Mouse (Mus musculus): ENCODE data around the gene Tmeff1. TPM values are rescaled to one million over a fixed set of nuclear protein-coding genes. Genes with fewer than 3 reads are reported as not detected.

Gene Tmeff1
- polyA plus RNA-seq, 1 experiment from 2014 or later: 53.5 TPM

- peaks cover 49% of the 10 kb centered on the region for H3K4me1 ChIP-seq
- DNase-seq (ENCODE audit: extremely low spot score, low spot score): no peak
- no peak overlapping the region for H3K4me3 ChIP-seq
- H3K36me3 ChIP-seq (replicated peaks): no peaks in the 10 kb centered on the region
- H3K9me3 ChIP-seq: no peaks in the 10 kb centered on the region
- H3K27me3 ChIP-seq (ENCODE audit: poor library complexity, severe bottlenecking): peaks cover 37% of the 10 kb centered on the region
- H3K27ac ChIP-seq: no peak overlapping the region
- 49% methylated on average over 6 of the region's 6 CpGs for WGBS
Measured at GRCm38 (mm10) chr4:48579475-48580110, 5.4 kb upstream of the Tmeff1 start.

GRCm38 (mm10) chr4:48581201-48581600 lies 3.8 kb upstream of the Tmeff1 start:
- Histone ChIP-seq H3K27me3 (ENCODE audit: poor library complexity, severe bottlenecking) (peaks cover 37% of the 10 kb centered on the region), H3K9me3 (no peaks in the 10 kb centered on the region), H3K4me3 (no peak overlapping the region), H3K4me1 (peaks cover 60% of the 10 kb centered on the region), H3K27ac (no peak overlapping the region), H3K36me3 (replicated peaks) (no peaks in the 10 kb centered on the region)
- DNase-seq (ENCODE audit: extremely low spot score, low spot score): peak; percentile 63
- 5% methylated on average over 2 of the region's 2 CpGs for WGBS

GRCm38 (mm10) chr4:48581993-48582392 lies 3.0 kb upstream of the Tmeff1 start:
- peaks cover 35% of the 10 kb centered on the region for H3K27me3 ChIP-seq (ENCODE audit: poor library complexity, severe bottlenecking)
- H3K4me3 ChIP-seq: 0 out of 2 replicates have a peak overlapping the region, but pooled peaks have one; percentile 2
- peaks cover 68% of the 10 kb centered on the region for H3K4me1 ChIP-seq
- WGBS: 38% methylated on average over 3 of the region's 3 CpGs
- peak overlapping the region; percentile 58 for H3K27ac ChIP-seq
- H3K9me3 ChIP-seq: no peaks in the 10 kb centered on the region
- H3K36me3 ChIP-seq (replicated peaks): no peaks in the 10 kb centered on the region
- DNase-seq (ENCODE audit: extremely low spot score, low spot score): no peak

GRCm38 (mm10) chr4:48582941-48583340 lies 2.0 kb upstream of the Tmeff1 start:
- H3K36me3 ChIP-seq (replicated peaks): peaks cover 5% of the 10 kb centered on the region
- no peak overlapping the region for H3K27ac ChIP-seq
- DNase-seq (ENCODE audit: extremely low spot score, low spot score): no peak
- no peak overlapping the region for H3K4me3 ChIP-seq
- H3K4me1 ChIP-seq: peaks cover 70% of the 10 kb centered on the region
- peaks cover 25% of the 10 kb centered on the region for H3K27me3 ChIP-seq (ENCODE audit: poor library complexity, severe bottlenecking)
- 44% methylated on average over 2 of the region's 2 CpGs for WGBS
- peaks cover 4% of the 10 kb centered on the region; the same call in 1 of the 2 replicates for H3K9me3 ChIP-seq

GRCm38 (mm10) chr4:48585241-48586098 lies 496 bp downstream of the Tmeff1 start:
- peaks cover 30% of the 10 kb centered on the region for H3K36me3 ChIP-seq (replicated peaks)
- peaks cover 2% of the 10 kb centered on the region; the same call in 1 of the 2 replicates for H3K27me3 ChIP-seq (ENCODE audit: poor library complexity, severe bottlenecking)
- WGBS: under 1% methylated on average over 79 of the region's 92 CpGs
- peak; percentile 68 for DNase-seq (ENCODE audit: extremely low spot score, low spot score)
- peaks cover 4% of the 10 kb centered on the region; the same call in 1 of the 2 replicates for H3K9me3 ChIP-seq
- peaks cover 58% of the 10 kb centered on the region for H3K4me1 ChIP-seq
- H3K4me3 ChIP-seq: peak overlapping the region; percentile 97
- H3K27ac ChIP-seq: peak overlapping the region; percentile 99

- peaks cover 32% of the 10 kb centered on the region for H3K36me3 ChIP-seq (replicated peaks)
- peak overlapping the region; percentile 97 for H3K4me3 ChIP-seq
- DNase-seq (ENCODE audit: extremely low spot score, low spot score): peak; percentile 79
- WGBS: 0% methylated on average over 12 of the region's 12 CpGs
- H3K27me3 ChIP-seq (ENCODE audit: poor library complexity, severe bottlenecking): no peaks in the 10 kb centered on the region
- H3K4me1 ChIP-seq: peaks cover 50% of the 10 kb centered on the region
- H3K9me3 ChIP-seq: peaks cover 4% of the 10 kb centered on the region; the same call in 1 of the 2 replicates
- peak overlapping the region; percentile 99 for H3K27ac ChIP-seq
Measured at GRCm38 (mm10) chr4:48586099-48586821, 1.3 kb downstream of the Tmeff1 start.

GRCm38 (mm10) chr4:48587526-48587925 lies 2.6 kb downstream of the Tmeff1 start:
- Histone ChIP-seq H3K27me3 (ENCODE audit: poor library complexity, severe bottlenecking) (no peaks in the 10 kb centered on the region), H3K36me3 (replicated peaks) (peaks cover 44% of the 10 kb centered on the region), H3K27ac (no peak overlapping the region), H3K9me3 (peaks cover 4% of the 10 kb centered on the region; the same call in 1 of the 2 replicates), H3K4me1 (peaks cover 39% of the 10 kb centered on the region), H3K4me3 (0 out of 2 replicates have a peak overlapping the region, but pooled peaks have one; percentile 97)
- 97% methylated on average over 2 of the region's 2 CpGs for WGBS
- no peak for DNase-seq (ENCODE audit: extremely low spot score, low spot score)

- H3K4me1 ChIP-seq: peaks cover 30% of the 10 kb centered on the region
- no peaks in the 10 kb centered on the region for H3K27me3 ChIP-seq (ENCODE audit: poor library complexity, severe bottlenecking)
- peaks cover 4% of the 10 kb centered on the region; the same call in 1 of the 2 replicates for H3K9me3 ChIP-seq
- no peak overlapping the region for H3K4me3 ChIP-seq
- 82% methylated on average over 9 of the region's 9 CpGs for WGBS
- DNase-seq (ENCODE audit: extremely low spot score, low spot score): no peak
- H3K27ac ChIP-seq: no peak overlapping the region
- H3K36me3 ChIP-seq (replicated peaks): peaks cover 52% of the 10 kb centered on the region
Measured at GRCm38 (mm10) chr4:48588576-48588975, 3.6 kb downstream of the Tmeff1 start.

GRCm38 (mm10) chr4:48590862-48591261 lies 5.9 kb downstream of the Tmeff1 start:
- Histone ChIP-seq H3K4me1 (peaks cover 13% of the 10 kb centered on the region), H3K4me3 (no peak overlapping the region), H3K36me3 (replicated peaks) (peaks cover 64% of the 10 kb centered on the region), H3K27me3 (ENCODE audit: poor library complexity, severe bottlenecking) (no peaks in the 10 kb centered on the region), H3K9me3 (peaks cover 4% of the 10 kb centered on the region; the same call in 1 of the 2 replicates), H3K27ac (no peak overlapping the region)
- no peak for DNase-seq (ENCODE audit: extremely low spot score, low spot score)
- WGBS: 95% methylated on average over 7 of the region's 7 CpGs

- DNase-seq (ENCODE audit: extremely low spot score, low spot score): no peak
- Histone ChIP-seq H3K36me3 (replicated peaks) (peaks cover 70% of the 10 kb centered on the region), H3K9me3 (peaks cover 4% of the 10 kb centered on the region; the same call in 1 of the 2 replicates), H3K27me3 (ENCODE audit: poor library complexity, severe bottlenecking) (no peaks in the 10 kb centered on the region), H3K4me1 (peaks cover 8% of the 10 kb centered on the region), H3K27ac (no peak overlapping the region), H3K4me3 (no peak overlapping the region)
- WGBS: 96% methylated on average over 3 of the region's 3 CpGs
Measured at GRCm38 (mm10) chr4:48591390-48591789, 6.4 kb downstream of the Tmeff1 start.

GRCm38 (mm10) chr4:48592328-48592727 lies 7.4 kb downstream of the Tmeff1 start:
- peaks cover 78% of the 10 kb centered on the region for H3K36me3 ChIP-seq (replicated peaks)
- 78% methylated on average over 5 of the region's 5 CpGs for WGBS

GRCm38 (mm10) chr4:48592844-48593243 lies 7.9 kb downstream of the Tmeff1 start:
- no peak for DNase-seq (ENCODE audit: extremely low spot score, low spot score)
- H3K4me3 ChIP-seq: no peak overlapping the region
- H3K36me3 ChIP-seq (replicated peaks): peaks cover 74% of the 10 kb centered on the region
- H3K27ac ChIP-seq: no peak overlapping the region
- H3K9me3 ChIP-seq: peaks cover under 1% of the 10 kb centered on the region; the same call in 1 of the 2 replicates
- no peaks in the 10 kb centered on the region for H3K27me3 ChIP-seq (ENCODE audit: poor library complexity, severe bottlenecking)
- H3K4me1 ChIP-seq: peaks cover 2% of the 10 kb centered on the region
- WGBS: 93% methylated on average over 7 of the region's 7 CpGs

More at GRCm38 (mm10) chr4:48592328-48592727, 7.4 kb downstream of the Tmeff1 start:
- Histone ChIP-seq H3K4me1 (no peaks in the 10 kb centered on the region), H3K27me3 (ENCODE audit: poor library complexity, severe bottlenecking) (no peaks in the 10 kb centered on the region), H3K4me3 (no peak overlapping the region), H3K27ac (no peak overlapping the region), H3K9me3 (peaks cover 4% of the 10 kb centered on the region; the same call in 1 of the 2 replicates)
- DNase-seq (ENCODE audit: extremely low spot score, low spot score): no peak

All from forebrain, embryonic 10.5 days (tissue).